Mouse (Mus musculus): ENCODE results near the gene Zfp330.
A peak's percentile ranks its signal among the peaks of the same experiment; 100 is the strongest.

The Zfp330 gene

GRCm38 (mm10) chr8:82774093-82774422 is at the start of gene Zfp330:
Gene Zfp330 (minus strand): TSS chr8:82774160.
- DNase-seq = peak; percentile 95

DNA sequence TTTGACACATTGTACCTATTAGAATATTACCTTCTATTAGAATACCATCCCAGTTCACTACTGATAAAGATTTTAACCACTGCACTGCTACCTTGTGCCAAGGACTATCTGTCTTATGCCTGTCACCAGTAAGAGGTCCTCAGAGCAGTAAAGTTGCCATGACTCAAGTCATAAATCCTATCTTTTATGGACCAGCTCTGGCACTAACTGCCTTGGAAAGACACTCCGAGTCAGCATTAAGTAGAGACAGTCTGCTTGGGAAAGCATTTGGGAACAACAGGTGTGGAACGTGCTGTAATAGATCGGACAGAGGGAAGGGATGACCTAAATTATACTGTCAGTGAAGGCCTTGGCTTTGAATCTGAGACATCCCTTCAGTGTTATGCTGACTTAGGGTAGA is 4.0 kb upstream of the Zfp330 start:
- DNase-seq = no peak

DNA sequence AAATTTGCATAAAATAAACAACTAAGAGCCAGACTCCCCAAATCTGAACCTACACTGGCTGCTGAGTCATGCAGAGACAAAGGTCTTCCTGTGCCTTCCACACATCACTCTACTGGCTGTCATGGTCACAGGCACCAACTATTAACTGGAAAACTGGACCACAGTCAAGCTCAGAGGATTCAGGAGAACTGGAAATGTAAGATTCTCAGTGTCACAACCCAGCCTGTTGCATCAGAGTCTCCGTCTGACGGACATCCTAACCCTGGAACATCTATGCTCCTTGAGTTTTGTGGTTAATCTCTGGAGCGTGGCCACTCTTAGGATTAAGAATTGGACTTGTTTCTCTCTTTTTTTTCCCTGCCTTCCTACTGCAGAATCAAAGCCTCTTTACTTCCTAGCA is 3.4 kb upstream of the Zfp330 start:
- no peak for DNase-seq

GRCm38 (mm10) chr8:82774482-82774881 is 522 bp upstream of the Zfp330 start:
- DNase-seq = peak; percentile 28

- DNase-seq = no peak
These were observed 448 bp downstream of the Zfp330 start for GRCm38 (mm10) chr8:82773332-82774092.

- DNase-seq = no peak
These were observed 3.1 kb downstream of the Zfp330 start for GRCm38 (mm10) chr8:82770886-82771285.

DNA sequence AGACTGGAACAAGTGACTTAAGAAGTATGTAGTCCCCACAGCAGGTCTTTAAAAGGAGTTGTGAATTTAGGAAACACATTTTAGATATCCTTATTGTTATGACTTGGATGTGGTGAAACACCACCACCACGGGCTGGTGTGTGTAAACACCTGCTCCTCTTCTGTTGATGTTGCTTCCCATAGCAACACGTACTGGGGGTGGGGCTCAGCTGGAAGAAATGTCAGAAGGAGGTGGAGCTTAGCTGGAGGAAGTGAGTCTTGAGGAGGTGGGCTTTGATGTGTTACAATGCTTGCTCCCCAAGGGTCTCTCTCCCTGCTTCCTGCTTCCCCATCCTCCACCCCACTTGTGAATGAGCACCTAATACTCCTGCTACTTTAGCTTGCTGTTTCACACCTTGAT is 14.9 kb downstream of the Zfp330 start:
- DNase-seq = peak; percentile 82

DNA sequence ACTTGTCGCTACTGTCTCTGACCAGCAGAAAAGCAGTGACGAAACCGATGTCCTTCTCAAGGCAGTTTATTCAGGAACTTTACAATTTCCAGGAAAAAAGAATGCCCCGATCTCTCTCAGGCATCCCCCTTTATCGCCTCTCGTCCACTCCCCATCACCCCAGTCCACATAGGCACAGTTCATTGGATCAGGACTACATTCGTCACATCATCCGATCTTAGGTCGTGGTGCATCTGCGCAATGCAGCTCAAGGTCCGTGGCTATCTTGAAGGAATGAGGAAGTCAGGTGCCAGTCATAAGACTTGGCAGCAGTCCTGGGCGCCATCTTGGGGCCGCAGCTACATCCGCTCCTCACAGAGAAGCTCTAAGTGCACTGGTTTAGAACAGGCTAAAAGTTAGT is 19.0 kb downstream of the Zfp330 start:
- DNase-seq = no peak

DNA sequence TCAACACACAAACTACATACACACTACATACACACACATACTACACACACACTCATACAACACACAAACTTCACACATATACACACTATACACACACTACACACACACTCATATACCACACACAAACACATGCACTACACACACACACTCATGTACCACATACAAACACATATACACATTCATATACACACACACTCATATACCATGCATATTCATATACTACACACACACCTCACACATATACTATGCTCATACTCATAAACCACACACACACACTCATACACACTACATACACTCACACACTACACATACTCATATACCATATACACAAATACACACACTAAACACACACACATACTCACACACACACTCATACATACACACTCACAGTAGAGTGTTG is 27.3 kb downstream of the Zfp330 start:
- DNase-seq = no peak

DNA sequence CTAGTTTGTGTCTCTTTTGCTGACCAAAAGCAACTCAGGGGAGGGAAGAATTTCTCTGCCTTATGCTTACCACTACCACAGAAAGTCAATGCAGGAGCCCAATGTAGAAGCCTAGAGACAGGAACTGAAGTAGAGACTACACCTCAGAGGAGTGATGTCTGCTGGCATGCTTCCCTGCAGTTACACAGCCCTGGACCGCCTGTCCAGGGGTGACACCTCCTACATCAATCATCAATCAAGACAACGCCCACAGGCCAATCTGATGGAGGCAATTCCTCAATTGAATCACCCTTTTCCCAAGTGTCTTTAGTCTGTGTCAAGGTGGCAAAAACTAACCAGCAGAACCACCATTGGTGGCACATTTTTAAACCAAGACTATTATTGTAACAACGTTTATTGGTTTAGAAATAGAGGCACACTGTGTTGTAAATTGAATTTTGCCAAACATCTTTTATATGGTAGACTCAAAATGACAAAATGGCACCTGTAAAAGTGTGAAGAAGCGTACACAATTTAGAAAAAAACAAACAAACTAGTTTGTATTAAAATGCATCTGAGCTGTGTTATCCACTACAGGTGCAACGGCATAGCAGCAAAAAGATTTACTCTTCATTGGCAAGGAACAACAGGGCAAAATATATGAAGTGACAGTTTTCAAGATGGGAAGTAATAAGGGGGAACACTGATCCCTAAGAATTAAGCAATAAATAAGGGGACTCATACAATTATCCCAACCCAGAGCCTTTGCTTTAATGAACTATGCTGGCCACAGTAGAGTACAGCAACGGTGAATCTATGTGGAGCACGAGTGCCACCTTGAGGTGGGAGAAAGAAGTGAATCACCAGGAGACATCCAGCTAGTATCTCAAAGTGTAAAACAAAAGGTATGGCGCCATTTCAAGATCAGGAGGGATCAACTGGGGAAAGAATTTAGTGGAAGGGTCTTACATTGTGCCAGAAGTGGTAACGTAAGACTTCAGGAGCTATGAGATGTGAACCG is 29.8 kb downstream of the Zfp330 start:
- DNase-seq = peak; percentile 69

Measured in thymus, postnatal 14 days (tissue).